Comparison of ENCODE assay signal across 8 mouse cellular contexts in the genomic region with DNA sequence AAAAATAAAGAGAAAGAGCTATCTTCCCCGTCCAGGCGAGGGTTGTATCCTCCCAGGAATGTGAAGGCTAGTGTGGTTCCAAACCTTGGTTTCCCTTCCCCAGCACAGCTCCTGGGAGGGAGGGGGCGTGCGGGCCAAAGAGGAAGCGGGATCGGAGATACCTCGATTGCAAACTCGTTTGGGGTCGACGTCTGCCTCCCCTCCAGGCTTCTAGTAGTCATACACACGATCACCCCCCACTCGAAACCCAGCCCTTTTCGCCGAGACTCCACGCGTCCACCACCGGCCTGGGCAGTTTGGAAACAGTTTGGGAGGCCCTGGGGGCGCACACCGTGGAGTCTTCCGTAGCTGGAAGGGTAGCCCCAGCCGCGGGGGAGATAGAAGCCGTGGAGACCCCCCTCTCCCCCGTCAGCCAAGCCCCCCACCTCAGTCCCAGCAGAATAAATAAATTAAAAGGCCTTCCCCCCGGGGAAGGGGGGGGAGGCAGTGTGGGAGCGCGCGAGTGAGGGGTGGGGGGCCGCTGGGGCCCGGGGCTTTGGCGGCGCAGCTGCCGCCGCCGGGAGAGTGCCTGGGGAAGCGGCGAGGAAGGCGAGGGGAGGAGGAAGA. TPM values are rescaled to one million over a fixed set of nuclear protein-coding genes. Genes with fewer than 3 reads are reported as not detected.
DNase-seq lines count a peak whose midpoint lies in the region; ATAC-seq and TF ChIP-seq lines count a peak whose summit lies in the region.

No protein-coding gene starts in this region.

- H3K4me3 ChIP-seq in embryonic facial prominence, embryonic 13.5 days: peak overlapping the region; percentile 94
- H3K4me3 ChIP-seq in hindbrain, embryonic 12.5 days: peak overlapping the region; percentile 98
- peak overlapping the region; percentile 63 to 74 for H3K4me3 ChIP-seq in liver, embryonic 14.5 days (ENCODE audit: insufficient read depth in 1 of 2, low read depth in 2 of 2, low read length in 2 of 2)
- H3K4me3 ChIP-seq in neural tube, embryonic 11.5 days (ENCODE audit: low read depth, low read length): peak overlapping the region; percentile 84

- H3K9ac ChIP-seq in embryonic facial prominence, embryonic 13.5 days: peak overlapping the region; percentile 100
- H3K9ac ChIP-seq in hindbrain, embryonic 12.5 days: peak overlapping the region; percentile 100
- H3K9ac ChIP-seq in liver, embryonic 14.5 days (replicated peaks): peak overlapping the region; percentile 99
- peak overlapping the region; percentile 98 for H3K9ac ChIP-seq in neural tube, embryonic 11.5 days (ENCODE audit: low read length)

- no peak for TF ChIP-seq EP300 in liver, embryonic 14.5 days (IDR thresholded peaks at IDR 0.05; ENCODE audit: low read depth)

- peak overlapping the region; percentile 99 for H3K4me2 ChIP-seq in embryonic facial prominence, embryonic 13.5 days
- peak overlapping the region; percentile 100 for H3K4me2 ChIP-seq in hindbrain, embryonic 12.5 days (replicated peaks)
- peak overlapping the region; percentile 100 for H3K4me2 ChIP-seq in liver, embryonic 14.5 days (ENCODE audit: low read depth)
- peak overlapping the region; percentile 100 for H3K4me2 ChIP-seq in neural tube, embryonic 11.5 days (ENCODE audit: low read depth)

- no peaks in the 10 kb centered on the region for H3K27me3 ChIP-seq in embryonic facial prominence, embryonic 13.5 days
- no peaks in the 10 kb centered on the region for H3K27me3 ChIP-seq in hindbrain, embryonic 12.5 days
- H3K27me3 ChIP-seq in liver, embryonic 14.5 days (ENCODE audit: control insufficient read depth, insufficient read depth, low read length): no peaks in the 10 kb centered on the region
- no peaks in the 10 kb centered on the region for H3K27me3 ChIP-seq in neural tube, embryonic 11.5 days (ENCODE audit: control insufficient read depth, insufficient read depth, low read length)

- no peaks in the 10 kb centered on the region for H3K9me3 ChIP-seq in embryonic facial prominence, embryonic 13.5 days
- H3K9me3 ChIP-seq in hindbrain, embryonic 12.5 days (replicated peaks): no peaks in the 10 kb centered on the region
- H3K9me3 ChIP-seq in liver, embryonic 14.5 days (ENCODE audit: control insufficient read depth, low read length): no peaks in the 10 kb centered on the region
- no peaks in the 10 kb centered on the region for H3K9me3 ChIP-seq in neural tube, embryonic 11.5 days (ENCODE audit: control insufficient read depth, low read length)

- 2% methylated on average over 37 of the region's 38 CpGs for WGBS in embryonic facial prominence, embryonic 13.5 days
- under 1% methylated on average over 30 of the region's 38 CpGs for WGBS in hindbrain, embryonic 12.5 days
- WGBS in liver, embryonic 14.5 days (ENCODE audit: insufficient replicate concordance): 1% methylated on average over 35 of the region's 38 CpGs
- WGBS in neural tube, embryonic 11.5 days: under 1% methylated on average over 37 of the region's 38 CpGs

- peaks cover 13% of the 10 kb centered on the region for H3K36me3 ChIP-seq in embryonic facial prominence, embryonic 13.5 days
- peaks cover 14% of the 10 kb centered on the region for H3K36me3 ChIP-seq in hindbrain, embryonic 12.5 days
- peaks cover 8% of the 10 kb centered on the region for H3K36me3 ChIP-seq in liver, embryonic 14.5 days (replicated peaks; ENCODE audit: control insufficient read depth, insufficient read depth, low read depth)
- no peaks in the 10 kb centered on the region; the same call in 1 of the 2 replicates for H3K36me3 ChIP-seq in neural tube, embryonic 11.5 days (ENCODE audit: control insufficient read depth, insufficient read depth, low read length)

- DNase-seq in left cerebral cortex, adult 8-10 months (ENCODE audit: low spot score in 2 of 2): peak; percentile 21 to 48
- DNase-seq in left cerebral cortex, adult 11 months (ENCODE audit: low spot score): no peak
- peak; percentile 64 for DNase-seq in ZHBTc4 (ENCODE audit: low read depth, low spot score)
- DNase-seq in liver, embryonic 14.5 days (ENCODE audit: low read depth in 3 of 3, low spot score in 3 of 3): no peak
- DNase-seq in neural tube, embryonic 11.5 days (ENCODE audit: low spot score): peak; percentile 75
- DNase-seq in adipocyte (ENCODE audit: low spot score): no peak

- peak overlapping the region; percentile 100 for H3K27ac ChIP-seq in embryonic facial prominence, embryonic 13.5 days
- peak overlapping the region; percentile 100 for H3K27ac ChIP-seq in hindbrain, embryonic 12.5 days
- H3K27ac ChIP-seq in liver, embryonic 14.5 days: peak overlapping the region; percentile 98
- H3K27ac ChIP-seq in neural tube, embryonic 11.5 days (ENCODE audit: low read depth, low read length): peak overlapping the region; percentile 100

- ATAC-seq in embryonic facial prominence, embryonic 13.5 days (ENCODE audit: insufficient number of reproducible peaks, insufficient read depth, low FRiP score, low TSS enrichment, low read depth): no peak
- ATAC-seq in hindbrain, embryonic 12.5 days (ENCODE audit: low FRiP score): peak; percentile 33; the same call in 1 of the 2 replicates
- no peak for ATAC-seq in liver, embryonic 14.5 days (ENCODE audit: insufficient read depth)
- ATAC-seq in neural tube, embryonic 11.5 days (ENCODE audit: insufficient read depth, low FRiP score, low TSS enrichment): 0 out of 2 replicates have a peak, but pooled peaks have one; percentile 4

- peaks cover 49% of the 10 kb centered on the region for H3K4me1 ChIP-seq in embryonic facial prominence, embryonic 13.5 days
- H3K4me1 ChIP-seq in hindbrain, embryonic 12.5 days: peaks cover 49% of the 10 kb centered on the region
- H3K4me1 ChIP-seq in liver, embryonic 14.5 days (replicated peaks; ENCODE audit: control insufficient read depth in 2 of 2, insufficient read depth in 2 of 2, low read length in 1 of 2): peaks cover 20 to 29% of the 10 kb centered on the region in 2 experiments
- peaks cover 23% of the 10 kb centered on the region for H3K4me1 ChIP-seq in neural tube, embryonic 11.5 days (ENCODE audit: control insufficient read depth, insufficient read depth, low read length)

- no peak for TF ChIP-seq CTCF in liver, embryonic 14.5 days (IDR thresholded peaks at IDR 0.05; ENCODE audit: low read depth)

RNA-seq across cellular contexts. Expression of gene Setd1b, which starts 0.3 kb away (rescaled TPM):
- total RNA-seq in left cerebral cortex, adult 8-10 months (2022): 10 to 100 TPM; 29.3 to 35.8 (median 32.5) TPM
- polyA plus RNA-seq in embryonic facial prominence, embryonic 13.5 days (2015; fragmentation: Nextera tagmentation; extraction: Ambion mirVana): 12.3 and 13.0 TPM in 2 replicates
- 13.8 and 14.3 TPM in 2 replicates for polyA plus RNA-seq in hindbrain, embryonic 12.5 days (2016; fragmentation: Nextera tagmentation; extraction: Ambion mirVana)
- polyA plus RNA-seq in liver, embryonic 14.5 days (2012; rRNA removed): 2.3 and 2.7 TPM in 2 replicates
- polyA plus RNA-seq in liver, embryonic 14.5 days (2014; fragmentation: Nextera tagmentation; extraction: Ambion mirVana): 3.3 and 4.3 TPM in 2 replicates
- polyA plus RNA-seq in neural tube, embryonic 11.5 days (2014; fragmentation: Nextera tagmentation; extraction: Ambion mirVana): 10.9 and 12.2 TPM in 2 replicates

RNA-seq across cellular contexts. Expression of gene Rhof, which starts 9.2 kb away (rescaled TPM):
- 10 to 100 TPM; 47.7 to 50.4 (median 48.3) TPM for total RNA-seq in left cerebral cortex, adult 8-10 months (2022)
- 5.6 and 6.6 TPM in 2 replicates for polyA plus RNA-seq in embryonic facial prominence, embryonic 13.5 days (2015; fragmentation: Nextera tagmentation; extraction: Ambion mirVana)
- polyA plus RNA-seq in hindbrain, embryonic 12.5 days (2016; fragmentation: Nextera tagmentation; extraction: Ambion mirVana): 2.6 and 2.8 TPM in 2 replicates
- 1.8 and 2.1 TPM in 2 replicates for polyA plus RNA-seq in liver, embryonic 14.5 days (2012; rRNA removed)
- polyA plus RNA-seq in liver, embryonic 14.5 days (2014; fragmentation: Nextera tagmentation; extraction: Ambion mirVana): 2.5 and 2.6 TPM in 2 replicates
- polyA plus RNA-seq in neural tube, embryonic 11.5 days (2014; fragmentation: Nextera tagmentation; extraction: Ambion mirVana): 1.6 and 2.6 TPM in 2 replicates

RNA-seq across cellular contexts. Expression of gene Psmd9, which starts 27.6 kb away (rescaled TPM):
- total RNA-seq in left cerebral cortex, adult 8-10 months (2022): 10 to 100 TPM; 24.3 to 36.7 (median 27.7) TPM
- 95.3 and 107 TPM in 2 replicates for polyA plus RNA-seq in embryonic facial prominence, embryonic 13.5 days (2015; fragmentation: Nextera tagmentation; extraction: Ambion mirVana)
- 70.2 and 74.6 TPM in 2 replicates for polyA plus RNA-seq in hindbrain, embryonic 12.5 days (2016; fragmentation: Nextera tagmentation; extraction: Ambion mirVana)
- polyA plus RNA-seq in liver, embryonic 14.5 days (2012; rRNA removed): 17.4 and 26.6 TPM in 2 replicates
- 51.4 and 55.1 TPM in 2 replicates for polyA plus RNA-seq in liver, embryonic 14.5 days (2014; fragmentation: Nextera tagmentation; extraction: Ambion mirVana)
- polyA plus RNA-seq in neural tube, embryonic 11.5 days (2014; fragmentation: Nextera tagmentation; extraction: Ambion mirVana): 68.3 and 69.0 TPM in 2 replicates

RNA-seq across cellular contexts. Expression of gene Hpd, which starts 40.9 kb away (rescaled TPM):
- total RNA-seq in left cerebral cortex, adult 8-10 months (2022): not detected
- polyA plus RNA-seq in embryonic facial prominence, embryonic 13.5 days (2015; fragmentation: Nextera tagmentation; extraction: Ambion mirVana): 0.65 TPM in 1 of 2 replicates, not detected in the other
- polyA plus RNA-seq in hindbrain, embryonic 12.5 days (2016; fragmentation: Nextera tagmentation; extraction: Ambion mirVana): not detected in 2 replicates
- polyA plus RNA-seq in liver, embryonic 14.5 days (2012; rRNA removed): 28.7 and 29.2 TPM in 2 replicates
- 26.7 and 37.0 TPM in 2 replicates for polyA plus RNA-seq in liver, embryonic 14.5 days (2014; fragmentation: Nextera tagmentation; extraction: Ambion mirVana)
- not detected in 2 replicates for polyA plus RNA-seq in neural tube, embryonic 11.5 days (2014; fragmentation: Nextera tagmentation; extraction: Ambion mirVana)

Comparison
In these comparisons a context has a peak if more than half of its experiments do, and no peak if none do; other contexts are left out.
1. DNase-seq: peak in left cerebral cortex, adult 8-10 months (2 of 2), ZHBTc4 (single experiment) and neural tube, embryonic 11.5 days (single experiment); none in left cerebral cortex, adult 11 months (single experiment), liver, embryonic 14.5 days (0 of 3) and adipocyte (single experiment).
2. ATAC-seq: peak in hindbrain, embryonic 12.5 days (single experiment) and neural tube, embryonic 11.5 days (single experiment); none in embryonic facial prominence, embryonic 13.5 days (single experiment) and liver, embryonic 14.5 days (single experiment).
3. Peak in every context shown above with its lines, with median percentiles within 50 percentile points of each other: H3K27ac ChIP-seq, H3K4me2 ChIP-seq, H3K4me3 ChIP-seq and H3K9ac ChIP-seq.